Mouse (Mus musculus) kidney, postnatal 4 days (tissue): ENCODE measurements at regions not wholly inside any gene's neighbourhood (a gene's known extent, or its start where the extent isn't known, plus 50 kb on each side); places are given as distances from the start of the nearest gene placed in this dataset.
A peak's percentile ranks its signal among the peaks of the same experiment; 100 is the strongest.

Experiments
- DNase-seq, 2 experiments: peaks; one replicate each; pipeline ENCODE4 v3.0.0; 2021; ENCODE audit warnings: mixed read lengths in 2 of 2

DNA sequence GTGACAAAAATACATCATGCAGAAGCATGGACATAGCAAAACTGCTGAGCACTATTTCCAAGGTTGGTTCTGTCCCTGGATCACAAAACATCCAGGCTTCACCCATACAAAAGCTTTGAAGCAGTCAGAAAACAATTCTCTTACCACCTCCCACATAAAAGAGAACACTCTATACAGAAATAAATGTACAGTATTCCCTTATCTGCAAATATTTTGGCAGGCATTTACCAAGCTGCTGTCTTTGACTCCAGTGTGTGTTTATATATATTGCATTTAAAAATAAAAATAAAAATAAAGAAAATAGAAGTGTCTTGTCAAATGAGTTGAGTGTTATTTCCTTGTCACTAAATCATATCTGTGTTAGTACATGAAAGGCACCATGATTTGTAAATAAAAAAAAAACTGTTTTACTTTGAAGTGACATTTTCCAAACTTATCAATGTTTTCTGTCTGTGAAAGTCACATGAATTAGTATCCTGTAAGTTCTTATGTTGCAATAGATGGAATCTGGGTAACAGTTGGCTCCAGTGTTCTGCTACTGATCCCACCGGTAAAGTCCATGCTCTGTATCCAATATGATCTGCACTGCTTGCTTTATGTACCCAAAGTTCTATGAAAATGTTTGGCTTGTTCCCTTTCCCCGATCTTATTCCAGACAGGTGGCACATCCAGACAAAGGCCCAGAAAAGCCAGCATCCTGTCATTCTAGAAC lies 59.9 kb upstream of the Cd93 start:
- no peak for DNase-seq

DNA sequence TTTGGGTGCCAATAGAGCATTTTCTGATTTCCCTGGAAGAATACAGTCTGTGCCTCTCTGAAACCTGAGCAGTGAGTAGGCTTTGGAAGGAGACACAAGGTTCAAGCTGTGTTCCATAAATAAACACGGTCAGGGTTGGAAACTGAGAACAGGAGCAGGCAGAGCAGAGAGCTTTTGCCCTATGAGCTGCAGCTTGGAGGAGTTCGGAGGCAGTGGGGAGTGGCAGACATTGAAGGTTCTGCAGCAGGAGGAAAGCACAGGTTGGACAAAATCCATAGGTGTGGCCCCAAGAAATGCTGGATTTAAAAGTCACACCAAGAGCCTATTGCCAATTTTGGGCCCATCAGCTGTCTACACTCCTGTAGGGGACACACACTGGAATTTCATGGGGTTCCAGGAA lies 59.0 kb upstream of the Cd93 start:
- no peak for DNase-seq

DNA sequence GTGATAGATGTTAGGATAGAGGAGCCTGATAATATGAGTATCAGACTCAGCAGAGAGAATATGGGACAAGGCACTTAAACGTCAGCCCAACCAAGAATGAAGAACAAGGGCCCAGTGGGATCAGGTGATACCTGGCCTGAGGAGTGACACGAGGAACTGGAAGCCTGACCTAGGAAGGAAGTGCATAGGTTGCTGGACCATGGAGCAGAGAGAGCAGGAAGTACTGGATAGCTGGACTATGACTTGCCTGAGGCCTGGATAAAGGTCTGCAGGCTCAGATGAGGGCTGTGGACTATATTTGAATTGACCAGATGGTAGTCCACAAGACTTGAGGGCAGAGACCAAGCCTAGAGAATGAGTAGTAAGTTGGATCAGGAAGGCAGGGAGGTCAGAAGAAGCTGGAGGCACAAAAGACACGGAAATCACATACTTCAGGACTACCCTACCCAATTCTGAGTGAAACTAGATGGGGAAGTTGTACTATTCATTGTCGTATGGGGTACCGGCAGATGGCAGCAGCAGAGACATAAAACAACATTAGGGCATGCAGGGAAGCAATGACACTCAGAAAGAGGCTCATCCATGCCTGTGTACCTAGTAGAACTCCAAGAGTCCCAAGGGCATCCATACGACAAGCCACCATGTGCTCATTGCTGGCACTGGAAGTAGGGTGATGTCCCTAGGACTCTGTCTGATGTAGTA lies 57.0 kb upstream of the Cd93 start:
- DNase-seq = no peak

DNA sequence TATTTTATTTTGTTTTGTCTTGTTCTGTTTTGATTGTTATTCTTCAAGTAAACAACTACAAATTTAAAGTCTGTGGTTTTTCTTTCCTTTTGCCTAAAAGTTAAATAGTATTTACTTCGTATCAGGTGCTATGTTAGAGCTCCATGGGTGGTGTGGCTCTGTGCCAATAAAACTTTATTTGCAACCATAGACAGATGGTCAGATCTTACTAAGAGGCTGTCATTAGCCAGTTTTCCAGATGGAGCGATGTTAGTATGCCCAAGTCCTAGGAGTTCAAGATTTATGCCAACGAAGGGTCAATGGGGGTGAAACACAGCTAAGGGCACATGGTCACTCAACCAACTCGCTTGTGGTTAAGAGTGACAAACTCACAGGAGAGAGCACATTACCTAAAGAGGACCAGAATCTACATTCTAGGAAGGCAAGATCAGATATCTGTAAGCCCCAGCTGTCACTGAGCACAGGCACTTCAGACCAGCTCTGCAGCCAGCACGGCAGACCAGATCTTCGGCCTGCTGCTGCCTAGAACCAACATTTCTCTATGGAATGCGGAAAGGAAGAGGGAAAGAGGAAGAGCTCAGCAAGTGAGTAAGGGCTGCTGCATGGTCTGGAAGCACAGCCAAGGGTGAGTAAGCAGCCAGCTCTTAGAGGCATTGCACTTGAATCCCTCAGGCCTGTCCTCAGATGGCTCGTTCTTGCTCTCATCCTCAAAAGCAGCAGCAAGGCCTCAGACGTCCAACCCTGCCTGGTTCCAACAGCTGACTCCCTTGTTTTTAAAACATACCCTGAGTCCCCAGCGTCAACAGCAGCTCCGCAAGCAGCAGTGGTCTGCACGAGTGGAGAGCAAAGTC lies 54.3 kb upstream of the Cd93 start:
- DNase-seq = peak in 1 of 2 experiments; percentile 9

GRCm38 (mm10) chr2:148496151-148497040 lies 53.0 kb upstream of the Cd93 start:
- no peak for DNase-seq

DNA sequence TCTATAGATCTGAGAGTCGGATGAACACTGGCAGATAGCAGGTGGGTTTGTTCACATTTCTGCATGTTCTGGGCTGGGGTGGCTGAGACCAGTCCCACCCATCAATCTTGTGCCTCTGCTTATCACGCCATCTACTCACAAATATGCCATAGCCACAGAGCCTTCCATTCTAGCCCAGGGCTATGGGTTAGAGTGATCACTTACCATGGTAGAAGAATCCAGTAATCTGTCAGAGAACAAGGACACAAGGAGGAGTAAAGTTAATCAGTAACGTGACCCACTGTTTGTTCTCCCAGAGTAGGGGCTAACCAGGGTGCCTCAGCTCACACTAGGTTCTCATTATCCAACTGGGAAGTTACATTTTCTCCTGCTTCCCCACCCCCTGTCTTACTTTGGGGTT lies 52.1 kb upstream of the Cd93 start:
- no peak for DNase-seq

- no peak for DNase-seq
Measured at GRCm38 (mm10) chr2:148493281-148493680, 49.9 kb upstream of the Cd93 start.
